Mouse (Mus musculus) ES-E14 (cell line): Measurements from ENCODE around the gene Sfxn5. TPM values are rescaled to one million over a fixed set of nuclear protein-coding genes. Genes with fewer than 3 reads are reported as not detected.

Experiments used
- DNase-seq: peaks from one replicate; pipeline ENCODE4 v3.0.0-alpha.2; 2013; ENCODE audit warnings: low read depth, low spot score
- H3K27ac ChIP-seq: 2 replicates; pipeline ENCODE4 v1.5.1; 2012; ENCODE audit warnings: low read depth, mild to moderate bottlenecking, low read length, moderate library complexity, mixed read lengths; ENCODE audit not compliant: poor library complexity, insufficient read depth, severe bottlenecking
- H3K36me3 ChIP-seq: 2 replicates; pipeline ENCODE4 v1.6.1; 2012; ENCODE audit warnings: mild to moderate bottlenecking, low read length, moderate library complexity, mixed read lengths; ENCODE audit not compliant: control insufficient read depth, poor library complexity, insufficient read depth, severe bottlenecking
- H3K4me1 ChIP-seq, 2 experiments: fragments of 150-350 bp in 1 of 2; sonication (generic) in 1 of 2; 2 replicates each; pipeline ENCODE4 v1.6.1; 2012; ENCODE audit warnings: low read length in 2 of 2, mild to moderate bottlenecking in 1 of 2, mixed read lengths in 1 of 2; ENCODE audit not compliant: control insufficient read depth in 2 of 2, insufficient read depth in 2 of 2, poor library complexity in 1 of 2
- H3K4me3 ChIP-seq, 2 experiments: fragments of 150-350 bp in 1 of 2; sonication (generic) in 1 of 2; 2 replicates each; pipeline ENCODE4 v1.5.1; 2012; ENCODE audit warnings: low read length in 2 of 2, low read depth in 1 of 2, mild to moderate bottlenecking in 1 of 2, mixed read lengths in 1 of 2; ENCODE audit not compliant: insufficient read depth in 1 of 2, poor library complexity in 1 of 2, severe bottlenecking in 1 of 2
- H3K9ac ChIP-seq: 2 replicates; pipeline ENCODE4 v1.6.1; 2012; ENCODE audit warnings: low read depth, mild to moderate bottlenecking, low read length, mixed read lengths; ENCODE audit not compliant: poor library complexity, insufficient read depth, severe bottlenecking
- H3K9me3 ChIP-seq: fragments of 150-350 bp; sonication (generic); 2 replicates; pipeline ENCODE4 v1.6.1; 2012; ENCODE audit warnings: low read depth, mild to moderate bottlenecking, low read length; ENCODE audit not compliant: control insufficient read depth, insufficient read depth
- CHD2 ChIP-seq: IDR thresholded peaks from 2 replicates; pipeline ENCODE4 v1.6.1; 2014; ENCODE audit warnings: mild to moderate bottlenecking, low read depth, low read length, inconsistent platforms
- HCFC1 ChIP-seq: IDR thresholded peaks from 2 replicates; pipeline ENCODE4 v1.6.1; 2012; ENCODE audit warnings: low read length, inconsistent platforms, borderline replicate concordance; ENCODE audit not compliant: insufficient read depth
- MAFK ChIP-seq: IDR thresholded peaks from 2 replicates; pipeline ENCODE4 v1.6.1; 2014; ENCODE audit warnings: mild to moderate bottlenecking, low read depth, low read length, inconsistent platforms; ENCODE audit not compliant: insufficient read depth
- ZC3H11A ChIP-seq: IDR thresholded peaks from 2 replicates; pipeline ENCODE4 v1.6.1; 2012; ENCODE audit warnings: low read depth, mild to moderate bottlenecking, inconsistent platforms, low read length, borderline replicate concordance
- ZNF384 ChIP-seq: IDR thresholded peaks from 2 replicates; pipeline ENCODE4 v1.6.1; 2012; ENCODE audit warnings: low read depth, low read length, inconsistent platforms
- in situ Hi-C, 2 experiments: fragments of 600-800 bp; cut with MboI; formaldehyde crosslinking; loops; one replicate each; pipeline ENCODE4 v1.15.1; 2025; ENCODE audit warnings: low sequenced_read_pairs in 2 of 2, inconsistent platforms in 1 of 2; ENCODE audit not compliant: unreplicated experiment in 2 of 2
- total RNA-seq: library from RNA; depleted of rRNA; stranded (reverse); fragments of 300-350 nt; gene quantifications from 2 replicates; pipeline ENCODE4 v1.2.3, GENCODE M21; 2012

The Sfxn5 gene
- total RNA-seq, 1 experiment, result 4.9 TPM

DNA sequence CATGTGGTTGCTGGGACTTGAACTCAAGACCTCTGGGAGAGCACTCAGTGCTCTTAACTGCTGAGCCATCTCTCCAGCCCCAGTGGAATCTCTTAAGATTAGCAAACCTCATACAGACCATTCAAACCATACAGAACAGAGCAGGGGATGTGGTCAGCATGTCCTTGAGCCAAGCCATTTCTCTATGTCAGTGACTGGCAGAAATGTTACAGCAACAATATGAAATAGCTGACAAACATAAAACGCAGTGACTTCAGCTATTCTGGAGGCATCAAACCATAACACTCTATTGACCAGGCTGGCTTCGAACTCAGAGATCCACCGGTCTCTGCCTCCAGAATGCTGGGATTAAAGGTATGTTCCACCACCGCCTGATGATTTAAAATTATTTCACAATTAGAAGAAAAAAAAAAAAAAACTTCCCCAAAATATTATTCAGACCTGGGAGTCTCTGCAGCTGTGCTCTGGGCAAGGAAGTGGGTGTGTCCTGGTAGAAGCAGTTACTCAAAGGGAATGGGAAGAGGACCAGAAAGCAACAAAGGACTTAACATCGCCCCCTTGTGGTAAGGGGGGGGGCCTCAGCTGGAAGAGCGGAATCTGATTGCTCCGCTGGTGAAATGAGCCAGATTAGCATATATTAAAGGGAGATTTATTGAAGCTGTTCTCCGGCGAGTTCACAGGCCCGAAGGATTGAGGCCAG, 47.1 kb upstream of the Sfxn5 start:
- Histone ChIP-seq H3K4me3 (no peak overlapping the region), H3K9ac (no peak overlapping the region), H3K36me3 (no peaks in the 10 kb centered on the region), H3K27ac (no peak overlapping the region), H3K4me1 (peaks cover 1 to 5% of the 10 kb centered on the region in 2 experiments; a peak in 2 of 4 replicates), H3K9me3 (no peaks in the 10 kb centered on the region)
- TF ChIP-seq MAFK (no peak), CHD2 (no peak), ZC3H11A (no peak), HCFC1 (no peak), ZNF384 (no peak)
- in situ Hi-C loops, result no loop called here
- peak; percentile 76 for DNase-seq

DNA sequence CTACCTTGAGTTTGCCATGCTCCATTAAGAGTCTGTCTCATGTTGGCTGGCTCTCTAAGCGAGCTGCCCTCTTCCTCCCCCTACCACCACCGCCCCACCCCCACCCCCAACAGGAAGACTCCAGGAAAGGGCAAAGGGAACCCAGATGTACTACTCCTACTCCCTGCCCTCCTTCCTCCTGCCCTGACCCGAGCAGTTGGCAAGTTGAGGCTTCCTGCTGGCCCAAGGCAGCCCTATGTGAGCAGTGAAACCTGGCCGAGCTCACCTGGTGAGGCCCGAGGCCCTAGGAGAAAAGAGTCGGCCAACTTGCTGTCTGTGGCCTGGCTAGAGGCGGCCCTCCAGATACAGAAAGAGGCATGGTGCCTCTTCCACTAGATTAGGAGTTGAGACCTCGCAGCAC, 45.4 kb upstream of the Sfxn5 start:
- Histone ChIP-seq H3K36me3 (no peaks in the 10 kb centered on the region), H3K4me3 (peak overlapping the region; percentile 39 to 40; a peak in 3 of 4 replicates), H3K4me1 (peaks cover 3 to 5% of the 10 kb centered on the region in 2 experiments; a peak in 2 of 4 replicates), H3K9ac (peak overlapping the region; percentile 33; the same call in 1 of the 2 replicates), H3K27ac (no peak overlapping the region), H3K9me3 (no peaks in the 10 kb centered on the region)
- DNase-seq, result no peak
- in situ Hi-C loops, result no loop called here
- no peak for TF ChIP-seq ZC3H11A
- TF ChIP-seq ZNF384, result no peak

DNA sequence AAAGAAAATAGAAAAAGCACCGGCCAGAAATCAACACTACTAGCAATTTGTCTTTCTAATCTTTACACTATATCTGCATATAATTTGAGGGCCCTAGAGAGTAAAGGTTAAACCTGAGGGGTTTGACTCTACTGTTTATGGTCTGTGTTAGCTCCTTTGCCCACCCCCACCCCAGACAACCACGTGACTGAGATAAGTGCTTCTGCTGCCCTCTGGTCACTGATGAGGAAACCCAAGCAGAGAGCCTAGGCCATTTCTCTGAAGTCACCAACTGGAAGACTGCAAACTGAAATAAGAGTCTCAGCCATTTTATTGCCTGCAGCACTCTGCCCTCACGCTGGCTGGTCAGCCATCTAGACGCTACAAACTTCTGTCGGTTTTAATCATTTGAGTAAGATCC, 44.7 kb upstream of the Sfxn5 start:
- no peaks in the 10 kb centered on the region for H3K36me3 ChIP-seq
- in situ Hi-C loops, result no loop called here
- H3K27ac ChIP-seq, result no peak overlapping the region
- peak overlapping the region in 1 of 2 experiments; percentile 19; a peak in 1 of 4 replicates for H3K4me3 ChIP-seq
- TF ChIP-seq ZNF384 (no peak), CHD2 (no peak), ZC3H11A (no peak), MAFK (no peak), HCFC1 (no peak)
- no peak for DNase-seq
- no peak overlapping the region for H3K9ac ChIP-seq
- peaks cover 3 to 5% of the 10 kb centered on the region in 2 experiments; a peak in 2 of 4 replicates for H3K4me1 ChIP-seq
- H3K9me3 ChIP-seq, result no peaks in the 10 kb centered on the region

GRCm38 (mm10) chr6:85377066-85377734, 44.0 kb upstream of the Sfxn5 start:
- peaks cover 3 to 5% of the 10 kb centered on the region in 2 experiments; a peak in 2 of 4 replicates for H3K4me1 ChIP-seq
- in situ Hi-C loops, result no loop called here
- H3K9me3 ChIP-seq, result no peaks in the 10 kb centered on the region
- TF ChIP-seq ZNF384 (no peak), CHD2 (no peak), MAFK (no peak), ZC3H11A (no peak), HCFC1 (no peak)
- H3K27ac ChIP-seq, result no peak overlapping the region
- DNase-seq, result no peak
- no peak overlapping the region for H3K9ac ChIP-seq
- no peaks in the 10 kb centered on the region for H3K36me3 ChIP-seq
- no peak overlapping the region for H3K4me3 ChIP-seq
